Comparison of ENCODE assay signal across 8 mouse cellular contexts in genomic region chr17:29737849-29738804, GRCm38 (mm10). TPM values are rescaled to one million over a fixed set of nuclear protein-coding genes. Genes with fewer than 3 reads are reported as not detected.
A peak's percentile ranks its signal among the peaks of the same experiment; 100 is the strongest.
DNase-seq lines count a peak whose midpoint lies in the region; ATAC-seq and TF ChIP-seq lines count a peak whose summit lies in the region.

No protein-coding gene starts in this region.

- no peak overlapping the region for H3K9ac ChIP-seq in kidney, embryonic 14.5 days (ENCODE audit: low read depth, low read length)
- no peak overlapping the region for H3K9ac ChIP-seq in limb, embryonic 14.5 days (ENCODE audit: low read depth, low read length, severe bottlenecking)

- no peak overlapping the region for H3K4me3 ChIP-seq in testis, adult 2 months (ENCODE audit: control insufficient read depth, low read depth, low read length)
- H3K4me3 ChIP-seq in kidney, embryonic 14.5 days (ENCODE audit: low read length): no peak overlapping the region
- H3K4me3 ChIP-seq in limb, embryonic 14.5 days (replicated peaks; ENCODE audit: low read length): no peak overlapping the region
- no peak overlapping the region for H3K4me3 ChIP-seq in thymus, adult 2 months (ENCODE audit: control insufficient read depth, insufficient read depth, low read length)

- H3K4me2 ChIP-seq in kidney, embryonic 14.5 days (replicated peaks; ENCODE audit: low read depth, low read length): peak overlapping the region; percentile 22; the same call in 1 of the 2 replicates
- no peak overlapping the region for H3K4me2 ChIP-seq in limb, embryonic 14.5 days (replicated peaks; ENCODE audit: low read depth, low read length, severe bottlenecking)

- WGBS in kidney, embryonic 14.5 days: 29% methylated on average over 22 of the region's 22 CpGs
- WGBS in limb, embryonic 14.5 days: 36% methylated on average over 22 of the region's 22 CpGs
- WGBS in thymus, adult 2 months: 11% methylated on average over 22 of the region's 22 CpGs

- H3K27me3 ChIP-seq in testis, adult 2 months (ENCODE audit: control insufficient read depth, insufficient read depth, low read length): no peaks in the 10 kb centered on the region
- no peaks in the 10 kb centered on the region for H3K27me3 ChIP-seq in kidney, embryonic 14.5 days (ENCODE audit: control insufficient read depth, insufficient read depth, low read length)
- no peaks in the 10 kb centered on the region for H3K27me3 ChIP-seq in limb, embryonic 14.5 days (ENCODE audit: control insufficient read depth, insufficient read depth, low read length)
- no peaks in the 10 kb centered on the region for H3K27me3 ChIP-seq in thymus, adult 2 months (ENCODE audit: control insufficient read depth, insufficient read depth, low read length)

- no peaks in the 10 kb centered on the region for H3K36me3 ChIP-seq in testis, adult 2 months (ENCODE audit: control insufficient read depth, insufficient read depth, low read length)
- H3K36me3 ChIP-seq in kidney, embryonic 14.5 days (ENCODE audit: control insufficient read depth, insufficient read depth, low read length): no peaks in the 10 kb centered on the region
- no peaks in the 10 kb centered on the region for H3K36me3 ChIP-seq in limb, embryonic 14.5 days (ENCODE audit: control insufficient read depth, insufficient read depth, low read length)
- no peaks in the 10 kb centered on the region for H3K36me3 ChIP-seq in thymus, adult 2 months (ENCODE audit: control insufficient read depth, insufficient read depth, low read length)

- TF ChIP-seq CTCF in testis, adult 2 months (IDR thresholded peaks at IDR 0.05; ENCODE audit: control insufficient read depth, insufficient read depth, insufficient replicate concordance, low read depth, low read length): peak; percentile 16; the same call in 1 of the 2 replicates
- no peak for TF ChIP-seq CTCF in thymus, adult 2 months (IDR thresholded peaks at IDR 0.05; ENCODE audit: borderline replicate concordance, control insufficient read depth, extremely low read depth, insufficient read depth, low read length, poor library complexity)

- ATAC-seq in kidney, embryonic 14.5 days (ENCODE audit: low FRiP score, low TSS enrichment): peak; percentile 62
- ATAC-seq in limb, embryonic 14.5 days (ENCODE audit: low FRiP score, low read depth): peak; percentile 47; the same call in 1 of the 2 replicates

- H3K27ac ChIP-seq in testis, adult 2 months (ENCODE audit: control insufficient read depth, insufficient read depth, low read depth, low read length): no peak overlapping the region
- no peak overlapping the region for H3K27ac ChIP-seq in kidney, embryonic 14.5 days (ENCODE audit: low read depth, low read length)
- no peak overlapping the region for H3K27ac ChIP-seq in limb, embryonic 14.5 days (replicated peaks; ENCODE audit: low read depth, low read length)
- H3K27ac ChIP-seq in thymus, adult 2 months (ENCODE audit: control insufficient read depth, insufficient read depth, low read length): no peak overlapping the region

- no peaks in the 10 kb centered on the region for H3K9me3 ChIP-seq in kidney, embryonic 14.5 days (ENCODE audit: control insufficient read depth, low read length)
- no peaks in the 10 kb centered on the region for H3K9me3 ChIP-seq in limb, embryonic 14.5 days (ENCODE audit: control insufficient read depth, low read length)

- peaks cover 6% of the 10 kb centered on the region; the same call in 1 of the 2 replicates for H3K4me1 ChIP-seq in testis, adult 2 months (ENCODE audit: control insufficient read depth, insufficient read depth, low read length)
- peaks cover 20% of the 10 kb centered on the region for H3K4me1 ChIP-seq in kidney, embryonic 14.5 days (ENCODE audit: control insufficient read depth, insufficient read depth, low read length)
- H3K4me1 ChIP-seq in limb, embryonic 14.5 days (ENCODE audit: control insufficient read depth, insufficient read depth, low read length): peaks cover 7% of the 10 kb centered on the region; the same call in 1 of the 2 replicates
- no peaks in the 10 kb centered on the region; the same call in 1 of the 2 replicates for H3K4me1 ChIP-seq in thymus, adult 2 months (replicated peaks; ENCODE audit: control insufficient read depth, insufficient read depth, low read length)

- TF ChIP-seq POLR2A in testis, adult 2 months (IDR thresholded peaks at IDR 0.05; ENCODE audit: control insufficient read depth, low read depth, low read length): no peak
- no peak for TF ChIP-seq POLR2A in limb, embryonic 14.5 days (IDR thresholded peaks at IDR 0.05; ENCODE audit: borderline replicate concordance, extremely low read depth, insufficient read depth, insufficient read length)
- TF ChIP-seq POLR2A in thymus, adult 2 months (IDR thresholded peaks at IDR 0.05; ENCODE audit: control insufficient read depth, extremely low read depth, insufficient read depth, low read length, poor library complexity): no peak

- DNase-seq in testis, postnatal 14 days (ENCODE audit: low spot score): no peak
- peak; percentile 41 to 54 for DNase-seq in frontal cortex, postnatal 10 days (ENCODE audit: low spot score in 2 of 2)
- DNase-seq in limb, embryonic 14.5 days (ENCODE audit: low spot score): peak; percentile 56
- DNase-seq in right cerebral cortex, adult 18-20 months: peak; percentile 55
- no peak for DNase-seq in thymus, adult 2 months
- DNase-seq in T-cell, adult 2 months (ENCODE audit: low spot score): no peak

RNA-seq across cellular contexts. Expression of gene Ccdc167, which starts 21.3 kb away (rescaled TPM):
- 1.5 and 1.6 TPM in 2 replicates for polyA plus RNA-seq in testis, adult 2 months (2012; rRNA removed)
- polyA plus RNA-seq in kidney, embryonic 14.5 days (2014; fragmentation: Nextera tagmentation; extraction: Ambion mirVana): 14.8 and 17.5 TPM in 2 replicates
- 16.6 and 19.3 TPM in 2 replicates for polyA plus RNA-seq in limb, embryonic 14.5 days (2012; rRNA removed)
- 13.1 and 15.8 TPM in 2 replicates for polyA plus RNA-seq in limb, embryonic 14.5 days (2014; fragmentation: Nextera tagmentation; extraction: Ambion mirVana)
- polyA plus RNA-seq in thymus, adult 2 months (2012; rRNA removed): 15.1 and 17.7 TPM in 2 replicates

Comparison
In these comparisons a context has a peak if more than half of its experiments do, and no peak if none do; other contexts are left out.
1. DNase-seq: peak in frontal cortex, postnatal 10 days (2 of 2), limb, embryonic 14.5 days (single experiment) and right cerebral cortex, adult 18-20 months (single experiment); none in testis, postnatal 14 days (single experiment), thymus, adult 2 months (single experiment) and T-cell, adult 2 months (single experiment).